Mouse (Mus musculus): ENCODE results near the gene Adamtsl1.

DNA sequence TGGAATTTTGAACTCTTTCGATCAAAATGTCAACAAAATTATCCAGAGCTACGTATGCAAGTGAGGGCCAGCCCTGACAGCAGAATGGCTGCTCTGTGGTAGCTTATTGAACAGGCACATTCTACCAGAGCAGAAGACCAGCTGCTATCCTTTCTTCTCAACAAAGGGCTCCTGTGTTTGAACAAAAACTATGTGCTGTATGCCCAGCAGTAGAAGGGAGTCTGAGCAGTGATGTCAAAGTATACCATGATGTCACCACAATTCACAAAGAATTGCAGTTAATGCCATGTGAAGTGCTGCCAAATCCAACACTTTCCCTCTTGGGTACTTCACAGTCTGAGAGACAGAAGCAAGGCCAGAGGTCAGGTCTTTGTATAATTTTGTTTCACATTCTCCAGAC lies 675.9 kb downstream of the Adamtsl1 start:
- TF ChIP-seq EP300 (IDR thresholded peaks at IDR 0.05; ENCODE audit: low read depth) (no peak), CTCF (IDR thresholded peaks at IDR 0.05; ENCODE audit: low read depth) (no peak)

Data from liver, postnatal 0 days (tissue).